Mouse (Mus musculus) olfactory bulb, adult 2 months (tissue): ENCODE data around the gene Wdr27.
"Not testable (repeated sequence)": the region's sequence is repeated elsewhere in the genome, so short reads cannot be mapped to it uniquely, and the experiment has no call there.

Source experiments
- CTCF ChIP-seq: fragments of 200-500 bp; IDR thresholded peaks from 2 replicates; pipeline ENCODE4 v1.5.1; 2012; ENCODE audit warnings: low read depth, mild to moderate bottlenecking, low read length, moderate library complexity; ENCODE audit not compliant: insufficient read depth
- POLR2A ChIP-seq: fragments of 200-500 bp; IDR thresholded peaks from 2 replicates; pipeline ENCODE4 v1.6.1; 2012; ENCODE audit warnings: mild to moderate bottlenecking, low read depth, low read length, moderate library complexity; ENCODE audit not compliant: insufficient read depth

GRCm38 (mm10) chr17:14961557-14962154 lies 18.7 kb upstream of the Wdr27 start:
- not testable (repeated sequence) for TF ChIP-seq CTCF, POLR2A
